Mouse (Mus musculus): ENCODE measurements around the gene Mst1r. TPM values are rescaled to one million over a fixed set of nuclear protein-coding genes. Genes with fewer than 3 reads are reported as not detected.
A peak's percentile ranks its signal among the peaks of the same experiment; 100 is the strongest.

Gene Mst1r
- total and polyA plus RNA-seq, 2 experiments from 2014 or later, result 0.69 to 2.7 TPM

DNA sequence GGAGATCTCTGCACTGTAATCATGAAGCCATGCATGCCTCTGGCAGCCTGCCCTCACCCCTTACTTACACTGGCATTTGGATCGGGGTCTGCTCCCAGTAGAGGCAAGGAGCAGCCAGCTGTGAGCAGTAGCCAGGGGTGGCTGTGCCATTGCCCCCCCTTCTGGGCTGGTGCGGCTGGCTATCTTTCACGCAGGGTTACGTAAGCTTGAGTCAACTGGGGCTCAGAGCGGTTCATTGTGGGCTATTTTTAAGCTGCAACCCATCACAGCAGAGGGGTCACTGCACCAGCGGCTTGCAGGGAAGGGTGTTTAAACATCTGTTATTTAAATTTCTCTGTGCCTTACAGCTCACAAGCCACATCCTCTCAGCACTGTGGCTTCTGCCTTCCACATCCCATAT is 17.3 kb downstream of the Mst1r start:
- H3K27ac ChIP-seq, result peak overlapping the region; percentile 36; the same call in 1 of the 2 replicates
- no peaks in the 10 kb centered on the region for H3K36me3 ChIP-seq (ENCODE audit: insufficient read depth, low read length)
- DNase-seq (ENCODE audit: low spot score) (no peak), ATAC-seq (no peak)
- H3K4me3 ChIP-seq (ENCODE audit: low read length), result no peak overlapping the region
- no peak overlapping the region for H3K9ac ChIP-seq (replicated peaks; ENCODE audit: low read length)
- H3K9me3 ChIP-seq (ENCODE audit: low read length), result no peaks in the 10 kb centered on the region
- peaks cover 14% of the 10 kb centered on the region; the same call in 1 of the 2 replicates for H3K4me1 ChIP-seq (ENCODE audit: insufficient read depth, low read length)
- TF ChIP-seq CTCF (IDR thresholded peaks at IDR 0.05; ENCODE audit: low read depth), result no peak
- WGBS, result 45% methylated on average over 6 of the region's 6 CpGs
- no peak overlapping the region for H3K4me2 ChIP-seq (ENCODE audit: low read depth, low read length)
- H3K27me3 ChIP-seq (ENCODE audit: insufficient read depth, low read length), result no peaks in the 10 kb centered on the region

DNA sequence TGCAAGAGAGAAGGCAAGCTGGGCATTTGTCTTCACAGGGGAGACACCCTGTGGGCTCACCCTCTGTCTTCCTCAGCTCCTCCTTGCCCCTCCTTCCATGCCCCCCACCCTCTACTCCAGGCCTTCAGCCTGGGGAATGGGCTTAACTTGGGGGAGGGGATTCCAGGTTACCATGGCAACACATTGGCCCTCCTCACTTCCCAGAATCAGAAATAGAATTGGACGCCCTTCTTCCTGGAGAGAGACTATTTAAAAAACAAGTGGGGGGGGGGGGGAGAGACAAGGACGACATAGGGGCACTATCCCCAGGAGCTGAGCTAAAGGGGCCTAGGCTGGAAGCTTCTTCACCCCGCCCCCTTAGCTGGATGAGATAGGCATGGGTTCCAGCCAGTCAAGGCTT is 18.6 kb downstream of the Mst1r start:
- no peaks in the 10 kb centered on the region for H3K9me3 ChIP-seq (ENCODE audit: low read length)
- H3K27ac ChIP-seq, result 0 out of 2 replicates have a peak overlapping the region, but pooled peaks have one; percentile 36
- DNase-seq (ENCODE audit: low spot score), result no peak
- H3K27me3 ChIP-seq (ENCODE audit: insufficient read depth, low read length), result no peaks in the 10 kb centered on the region
- H3K9ac ChIP-seq (replicated peaks; ENCODE audit: low read length), result no peak overlapping the region
- 12% methylated on average over 3 of the region's 3 CpGs for WGBS
- H3K4me3 ChIP-seq (ENCODE audit: low read length), result no peak overlapping the region
- peaks cover 14% of the 10 kb centered on the region; the same call in 1 of the 2 replicates for H3K4me1 ChIP-seq (ENCODE audit: insufficient read depth, low read length)
- H3K36me3 ChIP-seq (ENCODE audit: insufficient read depth, low read length), result no peaks in the 10 kb centered on the region
- no peak overlapping the region for H3K4me2 ChIP-seq (ENCODE audit: low read depth, low read length)
- TF ChIP-seq CTCF (IDR thresholded peaks at IDR 0.05; ENCODE audit: low read depth), result no peak
- no peak for ATAC-seq

DNA sequence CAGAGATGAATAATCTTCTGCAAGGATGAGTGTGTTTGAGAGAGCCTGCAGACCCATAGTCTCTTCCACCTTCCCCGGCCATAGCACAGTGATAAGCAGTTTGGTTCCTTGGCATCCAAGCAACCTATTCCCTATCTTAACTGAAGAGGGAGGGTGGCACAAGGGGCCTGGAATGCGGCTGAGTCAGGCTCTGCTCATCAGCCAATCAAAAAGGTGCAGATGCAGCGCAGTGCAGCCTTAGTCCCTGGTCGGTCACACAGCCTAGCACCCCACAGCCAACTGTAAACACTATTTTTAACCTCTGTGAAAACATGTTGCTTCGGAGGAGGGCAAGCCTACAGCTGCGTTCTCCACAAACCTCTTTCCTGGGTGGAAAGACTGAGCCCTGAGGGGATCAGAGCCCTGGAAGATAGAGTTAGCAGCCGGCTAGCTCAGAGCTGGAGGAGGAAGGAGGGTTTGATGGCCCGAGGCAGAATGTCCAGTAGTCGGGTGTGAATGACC is 20.3 kb downstream of the Mst1r start:
- Histone ChIP-seq H3K4me3 (ENCODE audit: low read length) (no peak overlapping the region), H3K4me1 (ENCODE audit: insufficient read depth, low read length) (peaks cover 14% of the 10 kb centered on the region; the same call in 1 of the 2 replicates), H3K4me2 (ENCODE audit: low read depth, low read length) (no peak overlapping the region), H3K27me3 (ENCODE audit: insufficient read depth, low read length) (no peaks in the 10 kb centered on the region), H3K9ac (replicated peaks; ENCODE audit: low read length) (no peak overlapping the region), H3K36me3 (ENCODE audit: insufficient read depth, low read length) (no peaks in the 10 kb centered on the region), H3K9me3 (ENCODE audit: low read length) (no peaks in the 10 kb centered on the region), H3K27ac (no peak overlapping the region)
- DNase-seq (ENCODE audit: low spot score) (no peak), ATAC-seq (no peak)
- WGBS, result 62% methylated on average over 9 of the region's 9 CpGs
- no peak for TF ChIP-seq CTCF (IDR thresholded peaks at IDR 0.05; ENCODE audit: low read depth)

DNA sequence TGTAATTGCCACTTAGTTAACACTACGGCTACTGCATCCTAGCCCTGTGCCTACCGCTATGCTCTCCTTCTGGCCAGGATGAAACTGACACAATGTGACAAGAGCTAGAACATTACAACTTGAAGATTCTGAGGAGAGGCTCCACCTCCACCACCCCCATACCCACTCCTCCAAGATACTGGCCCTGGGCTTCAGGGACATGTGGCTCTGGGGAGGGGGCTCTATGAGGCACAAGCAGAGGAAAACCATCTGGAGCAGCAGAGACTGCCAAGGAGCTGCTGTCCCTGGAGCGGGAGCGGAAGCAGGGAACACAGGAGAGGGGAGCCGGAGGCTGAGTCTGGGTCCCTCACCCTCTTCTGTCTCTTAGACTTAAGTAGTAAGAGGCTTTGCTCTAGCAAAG is 21.1 kb downstream of the Mst1r start:
- Histone ChIP-seq H3K9ac (replicated peaks; ENCODE audit: low read length) (no peak overlapping the region), H3K4me1 (ENCODE audit: insufficient read depth, low read length) (peaks cover 14% of the 10 kb centered on the region; the same call in 1 of the 2 replicates), H3K27ac (no peak overlapping the region), H3K4me2 (ENCODE audit: low read depth, low read length) (no peak overlapping the region), H3K9me3 (ENCODE audit: low read length) (no peaks in the 10 kb centered on the region), H3K36me3 (ENCODE audit: insufficient read depth, low read length) (no peaks in the 10 kb centered on the region), H3K4me3 (ENCODE audit: low read length) (no peak overlapping the region), H3K27me3 (ENCODE audit: insufficient read depth, low read length) (no peaks in the 10 kb centered on the region)
- TF ChIP-seq CTCF (IDR thresholded peaks at IDR 0.05; ENCODE audit: low read depth), result no peak
- 66% methylated on average over 5 of the region's 5 CpGs for whole genome bisulfite sequencing
- ATAC-seq (0 out of 2 replicates have a peak, but pooled peaks have one; percentile 28), DNase-seq (ENCODE audit: low spot score) (peak; percentile 49)

DNA sequence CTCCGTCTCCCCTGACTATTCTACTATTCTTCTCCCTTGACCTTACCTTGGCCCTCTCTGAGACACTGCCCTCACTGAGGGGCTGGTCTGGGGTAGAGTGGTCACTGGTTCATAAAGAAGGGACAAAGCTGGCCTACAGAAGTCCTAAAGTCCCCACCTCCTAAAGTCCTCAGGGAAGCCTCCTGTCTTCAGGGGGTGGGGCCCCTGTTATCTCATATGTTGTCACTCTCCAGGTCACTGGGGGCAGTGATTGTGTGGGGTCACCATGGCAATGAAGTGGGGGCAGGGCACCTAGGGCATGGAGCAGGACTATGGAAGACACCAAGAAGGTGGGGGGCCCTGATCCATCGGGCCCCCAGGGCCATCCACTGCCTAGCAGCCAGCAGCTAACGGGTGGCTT is 21.5 kb downstream of the Mst1r start, which contains the start of gene Actl11:
TSS of gene Actl11 (plus strand) at position 301 of the 400 bp plus-strand sequence.
- no peak for DNase-seq (ENCODE audit: low spot score)
- WGBS, result 78% methylated on average over 3 of the region's 3 CpGs
- Histone ChIP-seq H3K4me3 (ENCODE audit: low read length) (no peak within 1 kb of the TSS), H3K4me1 (ENCODE audit: insufficient read depth, low read length) (peaks cover 14% of the 10 kb centered on the region; the same call in 1 of the 2 replicates), H3K9me3 (ENCODE audit: low read length) (no peaks in the 10 kb centered on the region), H3K27me3 (ENCODE audit: insufficient read depth, low read length) (no peaks in the 10 kb centered on the region), H3K27ac (no peak within 1 kb of the TSS), H3K36me3 (ENCODE audit: insufficient read depth, low read length) (no peaks in the 10 kb centered on the region), H3K4me2 (ENCODE audit: low read depth, low read length) (no peak within 1 kb of the TSS), H3K9ac (replicated peaks; ENCODE audit: low read length) (no peak within 1 kb of the TSS)
- no peak for TF ChIP-seq CTCF (IDR thresholded peaks at IDR 0.05; ENCODE audit: low read depth)
- ATAC-seq, result 0 out of 2 replicates have a peak, but pooled peaks have one; percentile 4

DNA sequence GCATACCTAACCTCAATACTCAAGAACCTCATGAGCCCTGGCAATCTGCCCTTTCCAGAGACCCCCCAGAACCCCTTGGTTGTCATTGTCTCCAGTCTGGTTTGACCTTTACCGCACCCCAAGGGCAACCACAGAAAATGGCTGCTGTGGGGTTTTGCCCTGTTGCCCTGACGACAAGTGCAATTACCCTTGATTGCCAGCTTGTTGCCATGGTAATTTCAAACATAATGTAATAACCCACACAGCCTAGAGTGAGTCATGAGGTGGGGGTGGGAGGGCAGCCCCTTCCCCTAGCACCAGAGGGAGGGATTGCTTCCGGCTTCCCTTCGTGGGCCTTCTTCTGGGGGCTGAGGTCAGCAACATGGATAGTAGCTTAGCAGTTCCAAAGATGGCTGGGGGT is 25.5 kb downstream of the Mst1r start:
- Histone ChIP-seq H3K36me3 (ENCODE audit: insufficient read depth, low read length) (no peaks in the 10 kb centered on the region), H3K4me3 (ENCODE audit: low read length) (no peak overlapping the region), H3K4me1 (ENCODE audit: insufficient read depth, low read length) (peaks cover 7% of the 10 kb centered on the region; the same call in 1 of the 2 replicates), H3K9ac (replicated peaks; ENCODE audit: low read length) (no peak overlapping the region), H3K27me3 (ENCODE audit: insufficient read depth, low read length) (no peaks in the 10 kb centered on the region), H3K9me3 (ENCODE audit: low read length) (no peaks in the 10 kb centered on the region), H3K27ac (no peak overlapping the region), H3K4me2 (ENCODE audit: low read depth, low read length) (no peak overlapping the region)
- DNase-seq (ENCODE audit: low spot score) (no peak), ATAC-seq (no peak)
- 41% methylated on average over 4 of the region's 4 CpGs for WGBS
- no peak for TF ChIP-seq CTCF (IDR thresholded peaks at IDR 0.05; ENCODE audit: low read depth)

DNA sequence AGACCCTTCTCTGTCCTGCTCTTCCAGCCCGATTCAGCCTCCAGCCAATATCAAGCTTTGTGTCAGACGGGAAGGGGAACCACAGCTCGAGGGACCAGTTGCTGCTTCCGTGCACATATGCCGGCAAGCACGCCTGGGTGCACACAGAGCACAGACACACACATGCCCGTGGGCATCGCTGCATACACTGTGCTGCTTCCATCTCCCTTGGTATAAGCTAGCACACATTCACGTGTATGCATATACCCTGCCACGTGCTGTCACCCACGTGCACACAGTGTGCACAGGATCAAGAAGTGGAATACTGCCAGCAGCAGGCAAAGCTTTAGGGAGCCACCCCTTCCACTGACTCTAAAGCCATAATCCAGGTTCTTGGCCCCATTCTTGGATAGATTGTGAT is 27.5 kb downstream of the Mst1r start:
- H3K36me3 ChIP-seq (ENCODE audit: insufficient read depth, low read length), result no peaks in the 10 kb centered on the region
- no peak overlapping the region for H3K4me2 ChIP-seq (ENCODE audit: low read depth, low read length)
- H3K27me3 ChIP-seq (ENCODE audit: insufficient read depth, low read length), result no peaks in the 10 kb centered on the region
- H3K4me1 ChIP-seq (ENCODE audit: insufficient read depth, low read length), result 0 out of 2 replicates have a peak, but pooled peaks cover 4% of the 10 kb centered on the region
- H3K9me3 ChIP-seq (ENCODE audit: low read length), result no peaks in the 10 kb centered on the region
- TF ChIP-seq CTCF (IDR thresholded peaks at IDR 0.05; ENCODE audit: low read depth), result no peak
- no peak overlapping the region for H3K4me3 ChIP-seq (ENCODE audit: low read length)
- peak; percentile 77 for ATAC-seq
- H3K9ac ChIP-seq (replicated peaks; ENCODE audit: low read length), result no peak overlapping the region
- H3K27ac ChIP-seq, result no peak overlapping the region
- WGBS, result 65% methylated on average over 11 of the region's 11 CpGs
- DNase-seq (ENCODE audit: low spot score), result peak; percentile 44
